Mouse (Mus musculus) neural tube, embryonic 10.5 days (tissue): ENCODE results near the gene Gm36864.

Experiments used
- DNase-seq: peaks from one replicate; pipeline ENCODE4 v3.0.0-alpha.2; 2017; ENCODE audit warnings: low spot score; ENCODE audit errors: extremely low spot score

Gm36864 gene

GRCm38 (mm10) chr7:44254930-44255329 lies 19.0 kb downstream of the Gm36864 start:
- no peak for DNase-seq

GRCm38 (mm10) chr7:44257278-44257677 lies 21.3 kb downstream of the Gm36864 start, which contains the start of gene Acp4:
Gene Acp4, minus strand, starts transcription at chr7:44257378.
- no peak for DNase-seq

GRCm38 (mm10) chr7:44260410-44260809 lies 24.4 kb downstream of the Gm36864 start:
- DNase-seq, result no peak

GRCm38 (mm10) chr7:44261147-44261546 lies 25.2 kb downstream of the Gm36864 start, which contains the start of gene Gm15517:
Gene Gm15517, plus strand, starts transcription at chr7:44261447.
- no peak for DNase-seq

- peak; percentile 96 for DNase-seq
These were observed 27.0 kb downstream of the Gm36864 start for GRCm38 (mm10) chr7:44262791-44263643.

GRCm38 (mm10) chr7:44268117-44268516 lies 32.1 kb downstream of the Gm36864 start:
- DNase-seq, result no peak

- no peak for DNase-seq
These were observed 33.4 kb downstream of the Gm36864 start for GRCm38 (mm10) chr7:44269397-44269796.

- DNase-seq, result no peak
These were observed 35.3 kb downstream of the Gm36864 start for GRCm38 (mm10) chr7:44271309-44271708.

GRCm38 (mm10) chr7:44272546-44272945 lies 36.6 kb downstream of the Gm36864 start:
- no peak for DNase-seq

- no peak for DNase-seq
These were observed 37.5 kb downstream of the Gm36864 start for GRCm38 (mm10) chr7:44273446-44273845.

- no peak for DNase-seq
These were observed 38.1 kb downstream of the Gm36864 start for GRCm38 (mm10) chr7:44274096-44274495.

GRCm38 (mm10) chr7:44275546-44275945 lies 39.6 kb downstream of the Gm36864 start:
- DNase-seq, result no peak

- DNase-seq, result no peak
These were observed 40.7 kb downstream of the Gm36864 start for GRCm38 (mm10) chr7:44276461-44277249.

GRCm38 (mm10) chr7:44277250-44277622 lies 41.3 kb downstream of the Gm36864 start:
- peak; percentile 37 for DNase-seq

GRCm38 (mm10) chr7:44280959-44281358 lies 45.0 kb downstream of the Gm36864 start:
- no peak for DNase-seq

GRCm38 (mm10) chr7:44281586-44281985 lies 45.6 kb downstream of the Gm36864 start:
- DNase-seq, result no peak

- DNase-seq, result no peak
These were observed 51.8 kb downstream of the Gm36864 start for GRCm38 (mm10) chr7:44287760-44288159.

GRCm38 (mm10) chr7:44290986-44291385 lies 55.0 kb downstream of the Gm36864 start:
- DNase-seq, result no peak

GRCm38 (mm10) chr7:44291418-44291817 lies 55.4 kb downstream of the Gm36864 start:
- no peak for DNase-seq
